Mouse (Mus musculus) urinary bladder, postnatal 25 days (tissue): ENCODE data around the gene Galnt17.

Experiments used
- DNase-seq: peaks from one replicate; pipeline ENCODE4 v3.0.0; 2022; ENCODE audit warnings: low spot score

Gene Galnt17

DNA sequence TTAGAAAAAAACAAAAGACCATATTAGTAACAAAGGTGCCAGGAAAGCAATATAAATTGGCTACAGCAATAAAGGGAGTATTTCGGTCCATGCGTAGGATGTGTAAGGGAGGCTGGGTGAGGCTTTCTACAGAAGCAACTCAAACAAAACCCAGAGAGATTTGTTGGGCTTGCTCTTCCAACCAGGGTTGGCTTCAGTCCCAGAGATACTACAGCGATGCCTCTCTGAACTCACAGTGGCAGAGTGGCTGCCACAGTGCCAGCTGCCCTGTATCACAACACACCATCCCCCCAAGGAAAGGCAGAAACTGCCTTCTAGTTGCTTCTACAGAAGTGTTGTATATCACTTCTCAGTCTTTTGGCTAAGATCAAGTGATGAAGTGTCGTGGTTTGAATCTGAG lies 66.6 kb downstream of the Galnt17 start:
- DNase-seq: no peak

GRCm38 (mm10) chr5:131239813-131240212 lies 68.5 kb downstream of the Galnt17 start:
- DNase-seq: no peak

- DNase-seq: no peak
Observed at GRCm38 (mm10) chr5:131236906-131237305, 71.4 kb downstream of the Galnt17 start.

- no peak for DNase-seq
Observed at GRCm38 (mm10) chr5:131233828-131234227, 74.5 kb downstream of the Galnt17 start.

GRCm38 (mm10) chr5:131231060-131231459 lies 77.2 kb downstream of the Galnt17 start:
- DNase-seq: no peak

DNA sequence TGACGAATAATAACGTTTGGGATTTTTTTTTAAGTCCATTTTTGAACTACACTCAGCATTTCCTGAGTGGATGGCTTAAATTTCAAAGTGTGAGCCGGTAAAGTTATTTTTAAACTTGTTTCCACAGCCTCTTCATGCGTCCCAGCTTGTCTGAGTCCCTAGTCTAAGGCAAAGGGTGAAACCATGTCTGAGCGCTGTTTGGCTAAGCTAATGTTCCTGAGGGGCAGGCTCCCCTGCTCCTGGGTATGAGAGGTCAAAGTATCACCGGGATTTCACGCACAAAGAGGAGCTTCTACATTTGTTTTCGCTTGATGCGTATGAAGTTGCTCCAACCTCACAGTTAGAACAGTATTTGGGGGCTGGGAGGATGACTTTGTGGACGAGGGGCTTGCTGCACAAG lies 78.6 kb downstream of the Galnt17 start:
- no peak for DNase-seq

- DNase-seq: no peak
Observed at GRCm38 (mm10) chr5:131223416-131223815, 84.9 kb downstream of the Galnt17 start.

GRCm38 (mm10) chr5:131222498-131223244 lies 85.6 kb downstream of the Galnt17 start:
- DNase-seq: no peak

DNA sequence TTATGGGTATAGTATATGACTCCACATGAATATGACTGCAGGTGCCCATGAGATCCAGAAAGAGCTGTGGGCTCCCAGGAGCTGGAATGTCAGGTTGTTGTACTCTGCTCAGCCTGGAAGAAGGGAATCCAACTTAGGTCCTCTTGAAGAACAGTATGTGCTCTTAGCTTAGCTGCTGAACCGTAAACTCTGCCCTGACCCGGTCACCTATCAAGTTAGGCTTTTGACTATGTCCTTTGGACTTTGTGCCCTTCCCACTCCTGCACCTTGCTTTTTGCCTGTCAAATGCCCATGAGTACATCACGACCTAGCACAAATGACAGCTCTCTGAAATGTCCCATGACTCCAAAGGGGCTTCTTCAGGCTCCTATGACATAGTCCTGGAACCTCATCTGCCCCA lies 90.1 kb downstream of the Galnt17 start:
- no peak for DNase-seq

DNA sequence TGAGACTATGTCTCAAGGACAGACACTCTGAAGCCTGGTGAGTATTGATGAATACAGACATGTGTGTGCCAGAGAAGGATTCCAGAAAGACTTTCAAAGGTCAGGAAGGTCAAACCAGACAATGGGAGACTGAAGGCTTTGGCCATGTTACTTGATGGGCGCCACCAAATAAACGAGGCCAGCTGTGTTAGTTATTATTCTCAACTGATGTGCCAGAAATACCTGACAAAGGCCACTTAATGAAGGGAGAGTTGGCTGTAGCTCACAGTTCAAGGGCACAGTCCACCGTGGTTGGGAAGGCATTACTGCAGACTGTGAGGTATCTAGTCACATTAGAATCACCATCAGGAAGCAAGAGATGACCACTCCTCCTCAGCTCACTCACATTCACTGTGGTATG lies 96.7 kb downstream of the Galnt17 start:
- no peak for DNase-seq

GRCm38 (mm10) chr5:131201146-131201545 lies 107.2 kb downstream of the Galnt17 start:
- DNase-seq: no peak

DNA sequence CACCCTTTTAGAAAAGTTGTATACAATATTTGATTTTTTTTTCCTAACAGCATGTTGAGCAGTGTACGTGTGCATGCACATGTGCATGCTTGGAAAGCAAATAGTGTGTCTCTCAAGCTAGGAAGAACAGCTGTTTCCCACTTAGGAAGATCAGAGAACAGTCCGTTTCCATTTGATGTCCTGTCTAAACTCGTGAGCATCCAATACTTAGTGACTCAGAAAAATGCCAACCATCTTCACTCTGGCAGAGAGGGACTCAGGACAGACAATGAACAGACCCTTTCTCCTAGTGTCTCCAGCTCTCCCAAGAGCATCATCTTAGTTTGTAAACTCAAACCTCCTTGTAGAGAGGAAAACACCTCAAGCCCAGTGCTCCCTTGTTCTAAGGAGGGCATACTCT lies 116.0 kb downstream of the Galnt17 start:
- DNase-seq: no peak

- no peak for DNase-seq
Observed at GRCm38 (mm10) chr5:131184566-131184965, 123.7 kb downstream of the Galnt17 start.

DNA sequence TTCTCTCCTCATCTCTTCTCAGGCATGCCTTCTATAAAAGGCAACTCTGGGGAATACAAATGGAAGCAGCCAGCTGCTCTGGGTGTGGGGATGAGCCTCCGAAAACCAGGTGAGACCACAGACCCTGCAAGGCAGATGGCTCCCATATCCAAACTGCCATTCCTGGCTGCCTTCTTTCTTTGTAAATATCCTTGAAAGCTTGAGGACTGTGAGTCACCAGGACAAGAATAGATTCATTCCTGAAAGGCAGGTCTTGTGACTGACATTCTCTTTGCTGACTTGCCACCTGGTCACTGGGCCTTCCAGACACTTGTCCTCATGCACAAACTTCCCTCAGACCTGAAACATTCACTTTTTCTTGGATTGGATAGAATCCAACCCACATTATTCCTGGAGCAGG lies 127.1 kb downstream of the Galnt17 start:
- DNase-seq: no peak

- DNase-seq: no peak
Observed at GRCm38 (mm10) chr5:131180756-131181155, 127.5 kb downstream of the Galnt17 start.

- DNase-seq: no peak
Observed at GRCm38 (mm10) chr5:131177851-131178250, 130.4 kb downstream of the Galnt17 start.

DNA sequence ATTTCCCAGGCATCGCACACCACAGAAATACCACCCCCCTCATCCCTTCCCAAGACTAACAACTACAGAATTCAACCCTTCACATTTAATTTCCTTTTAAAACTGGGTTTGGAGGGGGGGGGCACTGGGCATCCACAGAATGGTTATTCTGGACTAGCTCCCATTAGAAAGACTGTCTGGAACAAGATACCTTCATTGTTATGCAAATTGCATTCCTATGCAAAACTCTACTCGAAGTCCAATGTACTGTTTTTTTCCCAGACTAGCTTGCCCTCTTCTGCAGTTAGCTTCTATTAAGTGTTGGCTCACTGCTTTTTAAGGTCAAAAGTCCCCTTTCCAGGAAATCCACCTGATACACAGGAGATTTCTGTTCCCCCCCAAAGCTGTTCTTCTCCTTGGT lies 131.1 kb downstream of the Galnt17 start:
- DNase-seq: no peak

DNA sequence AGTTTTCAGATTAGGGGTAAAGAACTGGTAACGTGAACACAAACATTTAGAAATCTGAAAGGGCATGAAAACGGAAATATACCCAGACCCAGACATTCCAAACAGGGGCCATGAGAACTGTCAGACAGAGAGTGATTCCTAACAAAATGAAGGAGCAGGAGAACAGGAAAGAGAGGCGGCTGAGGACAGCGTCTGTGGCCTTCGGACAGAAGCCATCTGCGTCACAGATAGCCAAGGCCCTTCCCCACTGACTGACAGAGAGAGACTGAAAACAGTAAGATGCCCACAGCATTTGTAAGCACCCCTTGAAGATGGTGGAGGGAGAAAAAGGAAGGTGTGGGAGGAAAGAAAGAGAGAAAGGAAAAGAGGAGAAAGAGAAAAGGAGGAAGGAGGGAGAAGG lies 139.1 kb downstream of the Galnt17 start:
- DNase-seq: no peak

GRCm38 (mm10) chr5:131167366-131167765 lies 140.9 kb downstream of the Galnt17 start:
- no peak for DNase-seq

DNA sequence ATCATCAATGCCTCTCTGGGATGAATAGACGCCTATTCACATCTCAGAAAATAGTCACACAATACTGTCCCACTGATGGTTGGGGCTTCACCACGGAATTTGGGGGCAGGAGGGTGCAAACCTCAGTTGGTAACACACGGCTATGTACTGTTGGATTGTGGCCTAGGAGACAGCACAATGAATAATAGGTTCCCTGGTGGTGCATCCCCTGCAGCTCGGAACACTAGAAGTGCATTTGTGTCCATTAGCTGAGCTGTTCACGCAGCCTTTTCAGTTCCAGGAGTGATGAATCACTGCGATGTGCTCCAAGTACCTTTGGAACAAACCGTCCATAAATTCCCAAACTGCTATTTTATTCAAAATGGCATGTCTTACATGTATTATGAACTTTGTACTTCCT lies 142.6 kb downstream of the Galnt17 start:
- DNase-seq: no peak

GRCm38 (mm10) chr5:131157866-131158265 lies 150.4 kb downstream of the Galnt17 start:
- DNase-seq: no peak

GRCm38 (mm10) chr5:131156323-131156722 lies 152.0 kb downstream of the Galnt17 start:
- DNase-seq: no peak

DNA sequence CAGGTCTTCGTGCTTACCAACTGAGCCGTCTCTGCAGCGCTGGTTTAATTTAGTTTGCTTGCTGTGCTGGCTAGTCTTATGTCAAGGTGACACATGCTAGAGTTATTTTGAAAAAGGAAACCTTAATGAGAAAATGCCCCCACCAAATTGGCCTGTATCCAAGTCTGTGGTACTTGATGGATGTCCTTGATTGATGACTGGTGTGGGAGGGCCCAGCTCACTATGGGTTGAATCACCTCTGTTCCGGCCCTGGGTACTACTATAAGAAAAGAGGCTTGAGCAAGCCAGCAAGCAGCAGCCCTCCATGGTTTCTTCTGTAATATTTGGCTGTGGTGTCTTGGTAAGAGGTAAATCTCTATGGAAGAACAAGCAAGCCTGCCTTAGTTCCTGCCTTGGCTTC lies 165.7 kb downstream of the Galnt17 start:
- DNase-seq: no peak

- no peak for DNase-seq
Observed at GRCm38 (mm10) chr5:131134809-131135208, 173.5 kb downstream of the Galnt17 start.
